Mouse (Mus musculus): Measurements from ENCODE around the gene Glyatl3. TPM values are rescaled to one million over a fixed set of nuclear protein-coding genes. Genes with fewer than 3 reads are reported as not detected.

Glyatl3 gene
- polyA plus RNA-seq, 1 experiment from 2014 or later, result not detected

DNA sequence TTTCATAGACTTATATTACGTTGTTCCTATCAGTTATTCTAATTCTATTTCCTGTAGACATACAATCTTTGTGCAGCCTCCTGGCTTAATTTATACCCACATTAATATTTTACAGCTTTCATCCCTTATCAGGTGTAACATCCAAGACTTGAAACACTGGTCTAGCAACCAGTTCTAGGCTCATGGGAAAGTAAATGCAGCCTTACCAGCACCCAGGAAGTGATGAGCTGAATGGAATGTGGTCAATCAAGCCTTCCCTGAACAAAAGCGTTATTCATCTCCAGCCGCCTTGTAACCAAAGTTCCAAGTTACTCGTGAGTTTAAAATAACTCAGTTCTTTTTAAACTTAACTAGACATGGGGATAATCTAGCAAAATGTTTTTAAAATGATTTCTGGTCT, 29.0 kb downstream of the Glyatl3 start:
- H3K27me3 ChIP-seq, result no peaks in the 10 kb centered on the region
- no peak overlapping the region for H3K27ac ChIP-seq (replicated peaks)
- 85% methylated on average over 4 of the region's 4 CpGs for WGBS
- ATAC-seq (ENCODE audit: low FRiP score, low read depth), result no peak
- H3K4me1 ChIP-seq (replicated peaks), result peaks cover 3% of the 10 kb centered on the region; the same call in 1 of the 2 replicates
- H3K9ac ChIP-seq, result no peak overlapping the region
- no peak overlapping the region for H3K4me2 ChIP-seq
- no peak overlapping the region for H3K4me3 ChIP-seq
- no peaks in the 10 kb centered on the region for H3K36me3 ChIP-seq
- H3K9me3 ChIP-seq, result no peaks in the 10 kb centered on the region

DNA sequence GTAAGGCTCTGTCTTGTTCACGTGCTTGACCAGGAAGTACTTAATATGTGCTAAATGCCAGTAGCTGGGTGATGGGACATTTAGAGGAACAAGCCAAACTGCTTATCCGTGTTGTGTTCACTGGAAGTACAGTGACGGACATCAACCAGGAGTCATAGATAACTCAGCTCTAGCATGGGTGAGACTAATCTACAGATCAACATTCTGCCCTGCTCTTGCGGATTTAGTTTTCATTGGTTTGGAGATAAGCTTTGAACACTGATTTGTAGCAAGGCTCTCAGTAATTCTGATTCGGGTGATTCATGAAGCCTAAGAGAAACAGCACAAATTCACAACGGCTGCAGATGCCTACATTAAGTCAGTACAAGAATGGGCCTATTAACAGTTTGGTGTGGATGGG, 32.0 kb downstream of the Glyatl3 start:
- 96% methylated on average over 6 of the region's 6 CpGs for WGBS
- H3K9me3 ChIP-seq, result no peaks in the 10 kb centered on the region
- ATAC-seq (ENCODE audit: low FRiP score, low read depth), result no peak
- peaks cover 11% of the 10 kb centered on the region for H3K4me1 ChIP-seq (replicated peaks)
- no peak overlapping the region for H3K9ac ChIP-seq
- no peak overlapping the region for H3K27ac ChIP-seq (replicated peaks)
- H3K27me3 ChIP-seq, result no peaks in the 10 kb centered on the region
- H3K4me3 ChIP-seq, result no peak overlapping the region
- no peak overlapping the region for H3K4me2 ChIP-seq
- no peaks in the 10 kb centered on the region for H3K36me3 ChIP-seq

DNA sequence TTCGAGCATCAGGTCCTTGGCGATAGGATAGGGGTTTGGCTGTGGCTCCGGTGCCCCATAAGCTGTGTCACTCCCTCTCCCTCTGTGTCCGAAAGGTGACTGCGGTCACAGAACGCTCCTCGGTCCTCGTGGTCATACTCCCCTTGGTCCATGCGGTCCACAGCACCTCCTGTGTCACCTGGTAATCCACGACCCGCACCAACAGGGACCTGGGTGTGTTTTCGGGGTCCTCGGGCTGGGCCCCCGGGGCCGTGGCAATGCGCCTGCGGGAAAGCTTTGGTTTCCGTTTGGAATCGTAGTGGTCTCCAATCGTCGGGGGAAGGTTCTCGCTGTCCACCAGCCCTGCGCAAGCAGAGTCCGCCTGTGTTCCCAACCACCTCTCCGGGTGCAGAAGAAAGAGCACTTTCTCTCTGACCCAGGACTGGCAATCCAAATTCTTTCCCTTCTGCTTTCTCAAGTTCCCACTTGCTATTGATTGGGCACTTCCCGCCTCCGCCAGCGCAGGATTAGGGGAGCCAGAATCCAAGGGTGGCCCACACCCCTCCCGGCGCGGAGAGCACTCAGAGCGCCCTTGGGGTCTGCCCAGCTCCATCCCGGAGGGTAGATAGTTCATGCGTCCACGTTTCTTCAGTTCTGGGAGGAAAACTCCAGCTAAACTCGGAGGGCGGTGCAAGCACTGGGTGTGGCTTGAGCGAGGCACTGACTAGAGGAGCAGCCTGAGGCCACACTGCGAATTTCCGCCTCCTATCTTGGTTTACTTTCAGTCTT, 34.0 kb downstream of the Glyatl3 start, which contains the start of gene 9130008F23Rik:
TSS of gene 9130008F23Rik (minus strand) at position 636 of the 768 bp plus-strand sequence.
- Histone ChIP-seq H3K4me2 (peak within 1 kb of the TSS; percentile 90), H3K4me3 (peak within 1 kb of the TSS; percentile 53), H3K27ac (replicated peaks) (no peak within 1 kb of the TSS), H3K36me3 (no peaks in the 10 kb centered on the region), H3K4me1 (replicated peaks) (peaks cover 11% of the 10 kb centered on the region), H3K9ac (peak within 1 kb of the TSS; percentile 45), H3K27me3 (no peaks in the 10 kb centered on the region), H3K9me3 (no peaks in the 10 kb centered on the region)
- WGBS, result under 1% methylated on average over 40 of the region's 40 CpGs
- ATAC-seq (ENCODE audit: low FRiP score, low read depth), result peak; percentile 85

DNA sequence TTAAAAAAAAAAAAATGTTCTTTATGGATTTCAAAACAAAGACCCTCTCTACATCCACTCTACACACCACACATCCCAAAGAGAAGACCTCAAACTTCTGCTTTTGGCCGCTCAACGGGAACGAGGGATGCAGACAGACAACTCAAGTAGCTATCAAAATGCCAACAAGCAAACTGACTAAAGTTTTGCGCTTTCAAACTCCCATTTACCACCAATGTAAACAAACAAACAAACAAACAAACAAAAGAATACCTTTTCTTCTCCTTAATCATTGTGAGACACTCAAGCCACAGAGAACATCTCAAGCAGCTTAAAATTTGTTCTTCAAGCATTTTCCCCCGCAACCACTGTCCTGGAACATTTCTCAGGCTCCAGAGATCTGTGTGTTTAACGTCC, 34.6 kb downstream of the Glyatl3 start:
- no peaks in the 10 kb centered on the region for H3K9me3 ChIP-seq
- WGBS, result 10% methylated on average over 6 of the region's 6 CpGs
- H3K4me2 ChIP-seq, result peak overlapping the region; percentile 90
- ATAC-seq (ENCODE audit: low FRiP score, low read depth), result no peak
- no peaks in the 10 kb centered on the region for H3K36me3 ChIP-seq
- peak overlapping the region; percentile 45 for H3K9ac ChIP-seq
- no peaks in the 10 kb centered on the region for H3K27me3 ChIP-seq
- no peak overlapping the region for H3K27ac ChIP-seq (replicated peaks)
- H3K4me3 ChIP-seq, result peak overlapping the region; percentile 53
- peaks cover 11% of the 10 kb centered on the region for H3K4me1 ChIP-seq (replicated peaks)

DNA sequence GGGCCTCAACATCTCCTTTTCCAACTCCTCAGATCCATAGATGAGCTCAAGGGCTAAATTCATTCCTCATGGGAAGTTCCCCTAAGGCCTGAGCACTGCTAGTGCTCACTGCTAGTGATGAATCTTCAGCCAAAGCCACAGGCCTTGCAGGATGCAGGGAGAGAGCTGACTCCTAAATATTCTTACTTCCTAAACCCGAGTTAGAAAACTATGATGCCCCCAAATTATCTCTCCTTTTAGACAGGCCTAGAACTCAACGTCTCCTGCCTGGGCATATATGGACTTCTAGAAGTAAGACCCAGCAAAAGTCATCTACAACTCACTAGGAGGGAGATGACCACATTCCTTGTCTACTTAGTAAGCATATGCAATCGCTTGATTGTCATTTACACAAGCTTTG, 36.4 kb downstream of the Glyatl3 start:
- ATAC-seq (ENCODE audit: low FRiP score, low read depth), result no peak
- Histone ChIP-seq H3K27me3 (no peaks in the 10 kb centered on the region), H3K9me3 (no peaks in the 10 kb centered on the region), H3K27ac (replicated peaks) (no peak overlapping the region), H3K36me3 (no peaks in the 10 kb centered on the region), H3K4me2 (no peak overlapping the region), H3K4me3 (no peak overlapping the region), H3K4me1 (replicated peaks) (peaks cover 11% of the 10 kb centered on the region), H3K9ac (no peak overlapping the region)
- 40% methylated on average over 3 of the region's 3 CpGs for WGBS

DNA sequence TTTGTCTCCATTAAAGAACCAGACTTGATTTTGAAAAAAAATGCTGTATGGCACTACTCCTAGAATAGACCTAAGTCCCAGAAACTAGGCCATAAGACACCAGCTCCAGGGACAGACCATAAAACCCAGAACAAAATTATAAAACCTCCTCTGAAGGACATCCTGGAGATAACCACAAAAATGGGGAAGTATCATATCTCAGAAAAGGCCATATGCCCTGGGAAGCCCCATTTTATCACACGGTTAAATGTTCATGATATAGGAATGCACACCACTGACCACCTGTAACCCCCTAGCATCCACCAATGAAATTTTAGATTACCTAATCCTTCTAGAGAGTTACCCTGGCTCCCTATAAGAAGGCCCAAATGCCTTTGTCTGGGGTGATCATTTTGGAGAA, 38.6 kb downstream of the Glyatl3 start:
- H3K4me1 ChIP-seq (replicated peaks), result peaks cover 10% of the 10 kb centered on the region
- H3K9me3 ChIP-seq, result no peaks in the 10 kb centered on the region
- H3K9ac ChIP-seq, result no peak overlapping the region
- H3K27me3 ChIP-seq, result no peaks in the 10 kb centered on the region
- H3K4me2 ChIP-seq, result no peak overlapping the region
- no peak overlapping the region for H3K27ac ChIP-seq (replicated peaks)
- no peaks in the 10 kb centered on the region for H3K36me3 ChIP-seq
- WGBS, result 92% methylated on average over 1 of the region's 1 CpGs
- H3K4me3 ChIP-seq, result no peak overlapping the region
- ATAC-seq (ENCODE audit: low FRiP score, low read depth), result no peak

DNA sequence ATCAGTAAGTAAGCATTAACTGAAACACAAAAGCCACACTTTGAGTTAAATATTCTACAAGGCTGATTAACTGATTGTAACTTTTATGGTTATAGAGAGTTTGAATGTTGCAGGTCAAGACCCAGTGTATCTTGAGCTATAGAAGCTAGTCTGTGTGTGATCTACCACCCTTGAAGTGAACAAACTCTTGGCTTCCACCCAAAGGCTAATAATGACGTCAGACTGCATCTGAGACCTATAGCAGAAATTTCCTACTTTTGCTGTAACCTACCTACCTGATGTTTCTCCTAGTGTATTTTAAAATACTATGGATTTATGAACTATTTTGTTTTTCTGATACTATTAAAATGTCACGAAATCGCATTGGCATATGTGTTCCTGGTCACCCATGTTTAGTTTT, 39.4 kb downstream of the Glyatl3 start:
- H3K27me3 ChIP-seq, result no peaks in the 10 kb centered on the region
- no peak overlapping the region for H3K9ac ChIP-seq
- ATAC-seq (ENCODE audit: low FRiP score, low read depth), result no peak
- 84% methylated on average over 3 of the region's 3 CpGs for WGBS
- H3K27ac ChIP-seq (replicated peaks), result no peak overlapping the region
- H3K4me3 ChIP-seq, result no peak overlapping the region
- H3K4me1 ChIP-seq (replicated peaks), result peaks cover 3% of the 10 kb centered on the region
- H3K36me3 ChIP-seq, result no peaks in the 10 kb centered on the region
- H3K9me3 ChIP-seq, result no peaks in the 10 kb centered on the region
- no peak overlapping the region for H3K4me2 ChIP-seq

DNA sequence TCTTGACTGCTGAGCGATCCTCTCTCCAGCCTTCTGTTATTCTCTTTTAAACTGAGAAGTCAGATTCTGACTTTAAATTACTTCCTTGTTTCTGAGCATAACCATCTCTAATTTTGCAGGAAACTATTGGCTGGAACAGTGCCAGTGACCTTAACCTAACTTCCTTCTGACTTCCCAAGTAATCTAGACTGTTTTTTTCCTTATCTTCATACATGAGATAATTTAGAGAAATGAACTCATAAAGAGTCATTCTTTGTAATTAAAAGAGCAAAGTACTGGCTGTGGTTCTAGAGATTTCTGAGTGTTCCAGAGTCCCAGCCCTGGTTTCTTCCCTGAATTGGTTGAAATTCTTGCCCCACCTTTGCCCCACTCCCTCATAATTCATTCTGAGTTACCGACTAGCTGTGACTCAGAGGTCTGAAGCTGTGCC, 40.6 kb downstream of the Glyatl3 start:
- WGBS, result 61% methylated on average over 2 of the region's 2 CpGs
- Histone ChIP-seq H3K36me3 (no peaks in the 10 kb centered on the region), H3K4me2 (no peak overlapping the region), H3K9me3 (no peaks in the 10 kb centered on the region), H3K9ac (no peak overlapping the region), H3K4me1 (replicated peaks) (no peaks in the 10 kb centered on the region), H3K27ac (replicated peaks) (no peak overlapping the region), H3K4me3 (no peak overlapping the region), H3K27me3 (no peaks in the 10 kb centered on the region)
- no peak for ATAC-seq (ENCODE audit: low FRiP score, low read depth)

DNA sequence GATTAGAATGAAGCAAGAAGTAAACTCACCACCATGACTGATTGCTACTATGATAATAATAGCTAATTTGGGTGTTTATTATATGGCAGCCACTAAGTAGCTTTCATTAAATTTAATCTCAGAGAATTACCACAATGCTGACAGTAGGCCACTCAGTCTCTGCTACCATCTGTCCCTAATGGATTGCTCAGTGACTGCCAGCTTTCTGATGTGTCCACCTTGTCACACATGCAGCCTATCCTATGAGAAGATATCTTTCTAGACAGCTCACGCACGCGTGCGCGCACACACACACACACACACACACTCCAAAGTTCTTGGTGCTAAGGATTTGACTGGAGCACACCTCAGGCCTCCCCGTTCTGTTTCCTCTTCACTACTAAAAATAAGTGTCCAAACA, 41.5 kb downstream of the Glyatl3 start:
- no peak overlapping the region for H3K27ac ChIP-seq (replicated peaks)
- H3K9me3 ChIP-seq, result no peaks in the 10 kb centered on the region
- no peak for ATAC-seq (ENCODE audit: low FRiP score, low read depth)
- H3K36me3 ChIP-seq, result no peaks in the 10 kb centered on the region
- no peak overlapping the region for H3K4me2 ChIP-seq
- H3K4me3 ChIP-seq, result no peak overlapping the region
- H3K9ac ChIP-seq, result no peak overlapping the region
- no peaks in the 10 kb centered on the region for H3K4me1 ChIP-seq (replicated peaks)
- H3K27me3 ChIP-seq, result no peaks in the 10 kb centered on the region
- WGBS, result 92% methylated on average over 6 of the region's 6 CpGs

DNA sequence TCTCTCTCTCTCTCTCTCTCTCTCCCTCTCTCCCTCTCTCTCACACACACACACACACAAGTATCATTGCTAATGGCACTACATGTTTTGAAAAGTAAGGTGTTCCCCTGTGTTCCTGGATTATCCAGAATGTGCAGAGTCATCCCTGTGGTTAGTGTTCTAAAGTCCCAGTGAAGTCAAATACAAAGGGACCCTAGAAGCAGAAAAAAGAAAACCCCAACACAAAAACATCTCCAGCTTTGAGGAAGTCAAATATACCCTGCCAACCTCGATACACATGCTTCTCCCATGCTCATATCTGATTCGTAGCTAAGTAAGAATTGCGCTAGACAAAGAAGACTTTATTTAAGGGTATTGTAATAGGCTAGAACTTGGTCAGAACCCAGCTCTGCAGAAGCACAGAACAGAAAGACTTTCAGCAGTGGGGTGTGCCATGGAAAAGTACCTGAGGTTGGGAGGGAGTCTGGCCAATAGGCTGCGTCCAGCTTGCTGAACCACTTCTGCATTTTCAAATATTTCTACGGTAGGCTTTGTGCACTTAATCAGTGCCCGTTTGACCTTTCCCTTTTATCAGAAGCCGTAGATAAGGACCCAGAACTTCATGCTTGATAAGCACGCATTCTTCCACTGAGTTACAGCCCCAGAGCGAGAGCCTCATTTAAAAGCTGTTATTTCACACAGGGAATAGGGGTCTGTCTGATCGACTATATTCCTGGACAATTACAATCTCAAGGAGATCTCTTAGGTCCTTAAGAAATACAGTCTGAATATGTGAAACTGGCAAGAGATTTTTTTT, 45.0 kb downstream of the Glyatl3 start:
- Histone ChIP-seq H3K4me3 (no peak overlapping the region), H3K27me3 (no peaks in the 10 kb centered on the region), H3K4me1 (replicated peaks) (no peaks in the 10 kb centered on the region), H3K9me3 (no peaks in the 10 kb centered on the region), H3K36me3 (no peaks in the 10 kb centered on the region), H3K4me2 (no peak overlapping the region), H3K9ac (no peak overlapping the region), H3K27ac (replicated peaks) (no peak overlapping the region)
- WGBS, result 76% methylated on average over 10 of the region's 10 CpGs
- no peak for ATAC-seq (ENCODE audit: low FRiP score, low read depth)

DNA sequence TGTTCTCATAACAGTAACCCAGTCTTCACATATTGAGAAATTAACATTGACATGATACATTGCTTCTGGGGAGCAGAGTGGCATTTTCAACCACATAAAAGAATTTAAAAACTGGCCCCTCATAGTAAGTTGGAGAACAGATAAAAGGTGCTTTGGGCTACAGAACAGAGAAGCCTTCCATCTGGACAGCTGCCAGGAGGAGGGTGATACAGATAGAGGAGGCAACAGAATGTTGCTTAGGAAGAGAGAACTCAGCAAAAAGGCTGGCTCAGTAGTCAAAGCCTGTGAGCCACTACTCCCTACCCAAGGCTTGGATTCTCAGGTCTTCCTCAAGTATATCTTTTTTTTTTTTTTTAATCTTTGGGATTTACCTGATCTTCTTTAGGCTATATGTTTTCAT, 59.1 kb downstream of the Glyatl3 start:
- Histone ChIP-seq H3K36me3 (no peaks in the 10 kb centered on the region), H3K9me3 (no peaks in the 10 kb centered on the region), H3K4me2 (no peak overlapping the region), H3K27me3 (no peaks in the 10 kb centered on the region), H3K9ac (no peak overlapping the region), H3K27ac (replicated peaks) (no peak overlapping the region), H3K4me3 (no peak overlapping the region), H3K4me1 (replicated peaks) (no peaks in the 10 kb centered on the region)
- no peak for ATAC-seq (ENCODE audit: low FRiP score, low read depth)
